Mouse (Mus musculus) CH12F3 (cell line): ENCODE data around the gene Gm3336.

Experiments used
- in situ Hi-C: fragments of 300-500 bp; cut with MboI; formaldehyde crosslinking; loops from 2 replicates; pipeline ENCODE4 v1.14.3; 2020; ENCODE audit warnings: low sequenced_read_pairs

Gm3336 gene

GRCm38 (mm10) chr8:70762118-70762517 is 43.8 kb downstream of the Gm3336 start:
- in situ Hi-C loops, result no loop called here

GRCm38 (mm10) chr8:70763354-70763753 is 45.0 kb downstream of the Gm3336 start:
- in situ Hi-C loops, result no loop called here

- in situ Hi-C loops, result no loop called here
These were observed 45.7 kb downstream of the Gm3336 start for GRCm38 (mm10) chr8:70764026-70764425.

- in situ Hi-C loops, result no loop called here
These were observed 46.3 kb downstream of the Gm3336 start for GRCm38 (mm10) chr8:70764676-70765075.

GRCm38 (mm10) chr8:70765329-70765728 is 47.0 kb downstream of the Gm3336 start:
- in situ Hi-C loops, result no loop called here

- in situ Hi-C loops, result no loop called here
These were observed 47.7 kb downstream of the Gm3336 start for GRCm38 (mm10) chr8:70765838-70766570.

- in situ Hi-C loops, result no loop called here
These were observed 48.5 kb downstream of the Gm3336 start for GRCm38 (mm10) chr8:70766571-70767440.

GRCm38 (mm10) chr8:70767503-70767902 is 49.2 kb downstream of the Gm3336 start:
- in situ Hi-C loops, result no loop called here

- in situ Hi-C loops, result no loop called here
These were observed 50.0 kb downstream of the Gm3336 start for GRCm38 (mm10) chr8:70768231-70768776.

GRCm38 (mm10) chr8:70768956-70769355 is 50.6 kb downstream of the Gm3336 start:
- in situ Hi-C loops, result no loop called here

- in situ Hi-C loops, result no loop called here
These were observed 51.0 kb downstream of the Gm3336 start for GRCm38 (mm10) chr8:70769359-70769758.

- in situ Hi-C loops, result no loop called here
These were observed 51.5 kb downstream of the Gm3336 start for GRCm38 (mm10) chr8:70769858-70770257.

- in situ Hi-C loops, result no loop called here
These were observed 52.4 kb downstream of the Gm3336 start for GRCm38 (mm10) chr8:70770748-70771147.

- in situ Hi-C loops, result no loop called here
These were observed 52.9 kb downstream of the Gm3336 start for GRCm38 (mm10) chr8:70771217-70771616.

GRCm38 (mm10) chr8:70772075-70772474 is 53.7 kb downstream of the Gm3336 start:
- in situ Hi-C loops, result no loop called here
